Mouse (Mus musculus): ENCODE measurements around the gene Fbxl14. TPM values are rescaled to one million over a fixed set of nuclear protein-coding genes. Genes with fewer than 3 reads are reported as not detected.

Gene Fbxl14
- polyA plus RNA-seq, 1 experiment from 2014 or later, result 5.1 TPM

DNA sequence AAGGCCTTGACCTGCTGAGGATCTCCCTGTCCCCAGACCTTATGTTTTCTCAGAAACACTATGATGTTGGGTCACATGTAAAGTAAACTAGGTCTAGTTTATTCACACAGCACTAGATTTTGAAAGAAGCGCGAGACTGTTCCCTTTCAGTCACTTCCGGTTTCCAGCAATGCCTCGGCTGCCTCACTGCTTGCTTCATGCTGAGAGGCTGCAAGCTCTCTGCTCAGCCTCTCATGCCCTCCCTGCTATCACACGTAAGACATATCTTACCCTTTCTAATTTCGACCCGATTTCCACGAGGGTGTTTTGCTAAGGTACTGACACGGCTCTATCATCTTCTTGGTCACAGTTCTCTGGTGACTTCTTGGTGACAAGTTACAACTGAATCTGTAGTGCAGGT lies 22.6 kb downstream of the Fbxl14 start:
- no peak overlapping the region for H3K4me2 ChIP-seq (ENCODE audit: low read length)
- WGBS, result 54% methylated on average over 9 of the region's 9 CpGs
- no peaks in the 10 kb centered on the region for H3K9me3 ChIP-seq (replicated peaks; ENCODE audit: low read length)
- TF ChIP-seq CTCF (IDR thresholded peaks at IDR 0.05; ENCODE audit: low read depth), result no peak
- no peaks in the 10 kb centered on the region for H3K36me3 ChIP-seq (ENCODE audit: insufficient read depth, low read length)
- no peaks in the 10 kb centered on the region for H3K27me3 ChIP-seq (ENCODE audit: insufficient read depth, low read length)
- DNase-seq (ENCODE audit: low spot score), result no peak
- no peak overlapping the region for H3K9ac ChIP-seq (ENCODE audit: low read depth, low read length)
- no peaks in the 10 kb centered on the region; the same call in 1 of the 2 replicates for H3K4me1 ChIP-seq (replicated peaks; ENCODE audit: insufficient read depth, low read length)
- no peak overlapping the region for H3K4me3 ChIP-seq (replicated peaks; ENCODE audit: low read depth, low read length)
- ATAC-seq (replicated peaks; ENCODE audit: low FRiP score, low read depth), result no peak
- H3K27ac ChIP-seq, result no peak overlapping the region

DNA sequence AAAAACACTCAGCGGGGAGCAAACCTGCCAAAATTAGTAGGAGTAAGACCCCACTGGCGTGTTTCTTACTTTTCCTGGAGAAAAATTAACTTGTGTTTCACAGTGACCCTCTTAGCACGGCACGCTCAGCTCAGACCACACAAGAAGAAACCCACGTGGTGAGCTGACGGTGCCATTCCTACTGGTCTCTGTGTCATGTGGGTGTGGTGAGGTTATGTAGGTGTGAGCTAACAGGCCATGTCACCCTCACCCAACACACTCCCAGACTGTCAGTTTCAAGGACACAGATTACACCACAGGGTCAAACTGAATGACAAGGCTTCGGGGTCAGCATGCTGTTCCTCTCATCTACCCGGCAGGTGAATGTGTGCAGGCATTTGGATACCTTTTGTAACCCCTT lies 25.3 kb downstream of the Fbxl14 start:
- 62% methylated on average over 8 of the region's 8 CpGs for WGBS
- H3K4me2 ChIP-seq (ENCODE audit: low read length), result no peak overlapping the region
- H3K27me3 ChIP-seq (ENCODE audit: insufficient read depth, low read length), result no peaks in the 10 kb centered on the region
- DNase-seq (ENCODE audit: low spot score) (no peak), ATAC-seq (replicated peaks; ENCODE audit: low FRiP score, low read depth) (peak; percentile 73)
- no peak for TF ChIP-seq CTCF (IDR thresholded peaks at IDR 0.05; ENCODE audit: low read depth)
- H3K36me3 ChIP-seq (ENCODE audit: insufficient read depth, low read length), result no peaks in the 10 kb centered on the region
- H3K9me3 ChIP-seq (replicated peaks; ENCODE audit: low read length), result no peaks in the 10 kb centered on the region
- H3K9ac ChIP-seq (ENCODE audit: low read depth, low read length), result no peak overlapping the region
- no peak overlapping the region for H3K27ac ChIP-seq
- H3K4me3 ChIP-seq (replicated peaks; ENCODE audit: low read depth, low read length), result no peak overlapping the region
- H3K4me1 ChIP-seq (replicated peaks; ENCODE audit: insufficient read depth, low read length), result no peaks in the 10 kb centered on the region; the same call in 1 of the 2 replicates

DNA sequence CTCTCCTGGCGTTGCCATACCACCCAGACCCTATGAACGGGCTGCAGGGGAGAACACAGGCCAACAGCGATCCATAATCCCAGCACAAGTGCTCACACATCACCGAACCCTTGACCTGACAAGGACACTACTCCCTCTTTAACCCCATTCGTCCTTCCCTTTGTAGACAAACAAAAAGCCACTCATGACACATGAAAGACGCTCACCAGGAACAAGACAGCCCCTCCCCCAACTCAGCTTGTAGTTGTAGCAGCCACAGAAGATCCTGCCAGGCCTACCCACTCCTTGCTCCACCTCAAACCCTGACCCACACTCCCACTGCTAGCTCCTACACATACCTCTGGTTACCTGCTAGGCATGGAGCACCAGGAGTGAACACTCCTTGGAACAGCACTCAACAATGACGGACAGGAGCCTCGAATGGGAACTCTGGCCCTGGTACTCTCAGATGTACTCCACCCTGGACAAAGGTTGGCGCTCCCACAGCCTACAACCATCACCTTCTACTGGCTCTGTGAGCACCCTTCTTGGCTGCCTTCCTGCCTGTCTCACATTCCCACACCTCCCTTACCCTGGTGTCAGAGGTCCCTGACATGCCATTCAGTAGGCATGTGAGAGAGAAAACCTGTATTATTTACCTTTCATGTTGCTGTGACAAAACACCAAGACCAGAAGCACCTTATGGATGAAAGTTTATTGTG lies 26.2 kb downstream of the Fbxl14 start:
- WGBS, result 77% methylated on average over 9 of the region's 9 CpGs
- Histone ChIP-seq H3K4me2 (ENCODE audit: low read length) (no peak overlapping the region), H3K4me1 (replicated peaks; ENCODE audit: insufficient read depth, low read length) (no peaks in the 10 kb centered on the region), H3K4me3 (replicated peaks; ENCODE audit: low read depth, low read length) (no peak overlapping the region), H3K9me3 (replicated peaks; ENCODE audit: low read length) (no peaks in the 10 kb centered on the region), H3K27me3 (ENCODE audit: insufficient read depth, low read length) (no peaks in the 10 kb centered on the region), H3K9ac (ENCODE audit: low read depth, low read length) (no peak overlapping the region), H3K36me3 (ENCODE audit: insufficient read depth, low read length) (no peaks in the 10 kb centered on the region), H3K27ac (no peak overlapping the region)
- DNase-seq (ENCODE audit: low spot score), result no peak
- no peak for TF ChIP-seq CTCF (IDR thresholded peaks at IDR 0.05; ENCODE audit: low read depth)
- no peak for ATAC-seq (replicated peaks; ENCODE audit: low FRiP score, low read depth)

DNA sequence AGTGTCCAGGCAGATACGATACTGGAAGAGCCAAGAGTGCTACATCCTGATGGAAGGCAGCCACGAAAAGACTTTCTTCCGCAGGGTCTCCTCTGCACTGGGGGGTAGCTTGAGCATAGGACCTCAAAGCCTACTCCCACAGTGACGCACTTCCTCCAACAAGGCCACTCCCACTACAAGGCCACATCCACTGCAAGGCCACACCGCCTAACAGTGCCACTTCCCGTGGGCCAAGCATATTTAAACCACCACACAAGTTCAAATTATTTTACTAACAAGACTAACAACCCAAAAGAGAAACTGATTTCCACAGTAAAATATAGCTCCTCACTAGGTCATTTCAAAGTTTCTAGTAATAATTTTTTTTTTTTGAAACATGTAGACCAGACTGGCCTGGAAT lies 28.8 kb downstream of the Fbxl14 start:
- no peak for TF ChIP-seq CTCF (IDR thresholded peaks at IDR 0.05; ENCODE audit: low read depth)
- Histone ChIP-seq H3K4me1 (replicated peaks; ENCODE audit: insufficient read depth, low read length) (no peaks in the 10 kb centered on the region), H3K4me2 (ENCODE audit: low read length) (no peak overlapping the region), H3K4me3 (replicated peaks; ENCODE audit: low read depth, low read length) (no peak overlapping the region), H3K27ac (no peak overlapping the region), H3K9me3 (replicated peaks; ENCODE audit: low read length) (no peaks in the 10 kb centered on the region), H3K27me3 (ENCODE audit: insufficient read depth, low read length) (no peaks in the 10 kb centered on the region), H3K9ac (ENCODE audit: low read depth, low read length) (no peak overlapping the region), H3K36me3 (ENCODE audit: insufficient read depth, low read length) (no peaks in the 10 kb centered on the region)
- ATAC-seq (replicated peaks; ENCODE audit: low FRiP score, low read depth), result no peak
- 75% methylated on average over 6 of the region's 6 CpGs for WGBS
- DNase-seq (ENCODE audit: low spot score), result no peak

DNA sequence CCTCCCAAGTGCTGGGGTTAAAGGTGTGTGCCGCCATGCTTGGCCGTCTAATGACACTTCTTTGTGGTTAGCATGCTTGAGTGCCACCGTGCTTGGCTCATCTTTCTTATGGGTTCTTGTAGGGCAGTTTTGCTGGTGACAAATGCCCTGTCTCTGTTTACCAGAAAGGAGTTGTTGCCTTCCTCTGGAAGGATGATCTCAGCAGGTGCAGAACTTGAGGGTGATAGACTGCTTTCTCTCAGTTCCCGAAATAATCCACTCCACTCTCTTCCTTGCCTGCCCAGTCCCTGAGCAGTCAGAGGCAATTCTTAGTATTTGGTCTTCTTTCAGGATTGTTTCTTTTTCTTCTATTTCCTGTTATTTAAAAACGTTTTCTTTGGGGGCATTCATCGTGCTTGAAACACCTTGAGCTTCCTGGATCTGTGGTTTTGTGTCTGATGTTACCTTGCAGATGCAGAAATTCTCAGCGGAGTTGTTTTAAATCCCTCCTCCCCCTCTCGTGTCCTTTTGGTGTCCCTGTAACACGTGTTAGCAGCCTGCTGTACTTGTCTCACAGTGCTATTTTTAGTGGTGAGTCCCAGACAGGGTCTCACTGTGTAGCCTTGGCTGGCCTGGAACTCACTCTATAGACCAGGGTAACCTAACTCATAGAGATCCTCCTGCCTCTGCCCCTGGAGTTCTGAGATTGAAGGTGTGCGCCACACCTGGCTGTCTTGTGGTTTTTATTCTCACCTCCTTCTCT lies 29.3 kb downstream of the Fbxl14 start:
- Histone ChIP-seq H3K9ac (ENCODE audit: low read depth, low read length) (no peak overlapping the region), H3K9me3 (replicated peaks; ENCODE audit: low read length) (no peaks in the 10 kb centered on the region), H3K4me2 (ENCODE audit: low read length) (no peak overlapping the region), H3K27ac (no peak overlapping the region), H3K36me3 (ENCODE audit: insufficient read depth, low read length) (no peaks in the 10 kb centered on the region), H3K4me1 (replicated peaks; ENCODE audit: insufficient read depth, low read length) (no peaks in the 10 kb centered on the region), H3K4me3 (replicated peaks; ENCODE audit: low read depth, low read length) (no peak overlapping the region), H3K27me3 (ENCODE audit: insufficient read depth, low read length) (no peaks in the 10 kb centered on the region)
- TF ChIP-seq CTCF (IDR thresholded peaks at IDR 0.05; ENCODE audit: low read depth), result no peak
- DNase-seq (ENCODE audit: low spot score), result peak; percentile 52
- WGBS, result 46% methylated on average over 10 of the region's 10 CpGs
- ATAC-seq (replicated peaks; ENCODE audit: low FRiP score, low read depth), result no peak

DNA sequence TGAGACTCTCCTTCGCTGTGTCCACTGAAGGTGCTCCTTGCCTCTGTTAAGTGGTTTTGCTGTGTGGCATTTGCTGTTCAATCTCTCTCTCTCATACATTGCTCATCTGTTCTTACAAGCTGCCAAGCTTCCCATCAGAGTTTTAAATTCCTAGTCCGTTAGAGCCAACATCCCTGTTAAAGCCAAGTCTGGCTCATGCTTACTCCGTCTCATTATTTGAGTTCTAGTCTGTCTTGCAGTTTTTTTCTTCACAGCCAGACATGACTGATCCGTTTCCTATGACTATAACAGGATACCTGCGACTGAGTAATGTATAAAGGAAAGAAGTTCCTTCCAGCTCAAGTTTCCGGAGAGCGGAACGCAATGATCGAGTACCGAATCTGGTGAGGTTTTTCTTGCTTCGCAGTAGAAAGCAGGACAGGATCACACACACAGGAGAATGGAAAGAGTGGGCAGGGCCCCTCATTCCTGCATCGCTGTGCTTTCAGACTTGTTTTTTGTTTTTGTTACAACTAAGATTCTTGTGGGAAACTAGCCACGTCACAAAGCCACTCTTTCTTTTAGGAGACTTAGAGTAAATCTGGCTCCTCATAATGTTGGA lies 30.1 kb downstream of the Fbxl14 start:
- H3K4me1 ChIP-seq (replicated peaks; ENCODE audit: insufficient read depth, low read length), result no peaks in the 10 kb centered on the region
- H3K27ac ChIP-seq, result no peak overlapping the region
- no peak overlapping the region for H3K4me2 ChIP-seq (ENCODE audit: low read length)
- no peaks in the 10 kb centered on the region for H3K9me3 ChIP-seq (replicated peaks; ENCODE audit: low read length)
- TF ChIP-seq CTCF (IDR thresholded peaks at IDR 0.05; ENCODE audit: low read depth), result no peak
- no peak for ATAC-seq (replicated peaks; ENCODE audit: low FRiP score, low read depth)
- H3K36me3 ChIP-seq (ENCODE audit: insufficient read depth, low read length), result no peaks in the 10 kb centered on the region
- no peak overlapping the region for H3K9ac ChIP-seq (ENCODE audit: low read depth, low read length)
- no peak overlapping the region for H3K4me3 ChIP-seq (replicated peaks; ENCODE audit: low read depth, low read length)
- no peak for DNase-seq (ENCODE audit: low spot score)
- WGBS, result 88% methylated on average over 13 of the region's 13 CpGs
- H3K27me3 ChIP-seq (ENCODE audit: insufficient read depth, low read length), result no peaks in the 10 kb centered on the region

Measured in kidney, postnatal 0 days (tissue).